In genomic region chr13:93239134-93239533, GRCm38 (mm10) we compare ENCODE assay signal across 25 mouse cellular contexts. TPM values are rescaled to one million over a fixed set of nuclear protein-coding genes. Genes with fewer than 3 reads are reported as not detected.
DNase-seq lines count a peak whose midpoint lies in the region; ATAC-seq and TF ChIP-seq lines count a peak whose summit lies in the region.
"Had no signal": no experiment of that assay in that cellular context is flagged by ENCODE, and none has a peak within 500 bp of the region (broad histone marks: within the 10 kb centered on the region; RNA-seq: fewer than 3 reads in every experiment).

No protein-coding gene starts in this region.

- no peak for DNase-seq in heart, adult 8-10 months (ENCODE audit: low spot score)
- peak in 1 of 3 experiments; percentile 52 for DNase-seq in liver, embryonic 14.5 days (ENCODE audit: low read depth in 3 of 3, low spot score in 3 of 3)
- DNase-seq in yolk sac, embryonic 10.5 days (ENCODE audit: low spot score) = peak; percentile 9
- no peak for DNase-seq in cerebellum, adult 8-10 months
- DNase-seq in right cerebral cortex, adult 2 months (ENCODE audit: low spot score in 2 of 2) = no peak
- DNase-seq: adrenal gland, adult 8-10 months; cerebellum, adult 9-10 months; kidney, adult 11 months; kidney, postnatal 4 days; layer of hippocampus, adult 9-11 months; lung, postnatal 36 days; midbrain, embryonic 14.5 days; thymus, adult 18-20 months; thymus, postnatal 4 days had no signal

- no peak overlapping the region for H3K27ac ChIP-seq in heart, embryonic 12.5 days (ENCODE audit: poor library complexity, severe bottlenecking)
- H3K27ac ChIP-seq in intestine, embryonic 16.5 days (ENCODE audit: low read length) = no peak overlapping the region; the same call in 1 of the 2 replicates
- H3K27ac ChIP-seq in liver, embryonic 14.5 days = peak overlapping the region; percentile 46
- H3K27ac ChIP-seq in forebrain, embryonic 12.5 days = no peak overlapping the region
- H3K27ac ChIP-seq: forebrain, embryonic 10.5 days; heart, embryonic 10.5 days; limb, embryonic 13.5 days; lung, embryonic 15.5 days; neural tube, embryonic 13.5 days had no signal

- no peak for TF ChIP-seq CTCF in liver, embryonic 14.5 days (IDR thresholded peaks at IDR 0.05; ENCODE audit: low read depth)

- peaks cover 14% of the 10 kb centered on the region for H3K4me1 ChIP-seq in heart, embryonic 12.5 days (replicated peaks)
- H3K4me1 ChIP-seq in intestine, embryonic 16.5 days (ENCODE audit: control insufficient read depth, insufficient read depth, low read length) = peaks cover 9% of the 10 kb centered on the region
- H3K4me1 ChIP-seq in liver, embryonic 14.5 days (replicated peaks; ENCODE audit: control insufficient read depth in 2 of 2, insufficient read depth in 2 of 2, low read length in 1 of 2) = peaks cover 24 to 28% of the 10 kb centered on the region in 2 experiments
- no peaks in the 10 kb centered on the region for H3K4me1 ChIP-seq in forebrain, embryonic 12.5 days
- H3K4me1 ChIP-seq: limb, embryonic 13.5 days had no signal

- H3K36me3 ChIP-seq in heart, embryonic 12.5 days = no peaks in the 10 kb centered on the region
- no peaks in the 10 kb centered on the region for H3K36me3 ChIP-seq in intestine, embryonic 16.5 days (ENCODE audit: control insufficient read depth, insufficient read depth, low read length)
- no peaks in the 10 kb centered on the region for H3K36me3 ChIP-seq in liver, embryonic 14.5 days (replicated peaks; ENCODE audit: control insufficient read depth, insufficient read depth, low read depth)
- no peaks in the 10 kb centered on the region for H3K36me3 ChIP-seq in forebrain, embryonic 12.5 days (replicated peaks)
- H3K36me3 ChIP-seq: forebrain, embryonic 10.5 days; heart, embryonic 10.5 days; limb, embryonic 13.5 days; lung, embryonic 15.5 days; neural tube, embryonic 13.5 days had no signal

- WGBS in heart, embryonic 12.5 days = 27% methylated on average over 9 of the region's 9 CpGs
- 57% methylated on average over 9 of the region's 9 CpGs for WGBS in intestine, embryonic 16.5 days
- WGBS in liver, embryonic 14.5 days (ENCODE audit: insufficient replicate concordance) = 20% methylated on average over 9 of the region's 9 CpGs
- 80% methylated on average over 9 of the region's 9 CpGs for WGBS in forebrain, embryonic 12.5 days

- no peaks in the 10 kb centered on the region for H3K27me3 ChIP-seq in heart, embryonic 12.5 days (replicated peaks)
- H3K27me3 ChIP-seq in intestine, embryonic 16.5 days (replicated peaks; ENCODE audit: control insufficient read depth, insufficient read depth, low read length) = no peaks in the 10 kb centered on the region
- H3K27me3 ChIP-seq in liver, embryonic 14.5 days (ENCODE audit: control insufficient read depth, insufficient read depth, low read length) = no peaks in the 10 kb centered on the region
- no peaks in the 10 kb centered on the region for H3K27me3 ChIP-seq in forebrain, embryonic 12.5 days
- H3K27me3 ChIP-seq: limb, embryonic 13.5 days; lung, embryonic 15.5 days; megakaryocyte, embryonic 14.5 days; neural tube, embryonic 13.5 days had no signal

- no peaks in the 10 kb centered on the region for H3K9me3 ChIP-seq in heart, embryonic 12.5 days (replicated peaks)
- H3K9me3 ChIP-seq in intestine, embryonic 16.5 days (ENCODE audit: control insufficient read depth, low read length) = no peaks in the 10 kb centered on the region
- H3K9me3 ChIP-seq in liver, embryonic 14.5 days (ENCODE audit: control insufficient read depth, low read length) = no peaks in the 10 kb centered on the region
- H3K9me3 ChIP-seq in forebrain, embryonic 12.5 days = no peaks in the 10 kb centered on the region
- H3K9me3 ChIP-seq: forebrain, embryonic 10.5 days; heart, embryonic 10.5 days; limb, embryonic 13.5 days; lung, embryonic 15.5 days; megakaryocyte, embryonic 14.5 days; neural tube, embryonic 13.5 days had no signal

- peak; percentile 42; the same call in 1 of the 2 replicates for ATAC-seq in heart, embryonic 12.5 days (ENCODE audit: insufficient number of reproducible peaks, low FRiP score)
- ATAC-seq in intestine, embryonic 16.5 days = peak; percentile 86
- ATAC-seq in liver, embryonic 14.5 days (ENCODE audit: insufficient read depth) = peak; percentile 91
- no peak for ATAC-seq in forebrain, embryonic 12.5 days (ENCODE audit: low FRiP score)
- ATAC-seq: activated CD4-positive, CD25-positive, alpha-beta regulatory T cell, adult 4 months; hindbrain, embryonic 16.5 days had no signal

- H3K4me2 ChIP-seq in heart, embryonic 12.5 days = no peak overlapping the region
- H3K4me2 ChIP-seq in intestine, embryonic 16.5 days (ENCODE audit: low read depth, low read length) = no peak overlapping the region
- peak overlapping the region; percentile 67 for H3K4me2 ChIP-seq in liver, embryonic 14.5 days (ENCODE audit: low read depth)
- H3K4me2 ChIP-seq in forebrain, embryonic 12.5 days = no peak overlapping the region
- H3K4me2 ChIP-seq: lung, embryonic 15.5 days; neural tube, embryonic 13.5 days had no signal

- no peak overlapping the region for H3K9ac ChIP-seq in heart, embryonic 12.5 days
- no peak overlapping the region for H3K9ac ChIP-seq in intestine, embryonic 16.5 days (ENCODE audit: low read depth, low read length)
- no peak overlapping the region for H3K9ac ChIP-seq in liver, embryonic 14.5 days (replicated peaks)
- no peak overlapping the region for H3K9ac ChIP-seq in forebrain, embryonic 12.5 days
- H3K9ac ChIP-seq: limb, embryonic 13.5 days; lung, embryonic 15.5 days; neural tube, embryonic 13.5 days had no signal

- H3K4me3 ChIP-seq in heart, embryonic 12.5 days = no peak overlapping the region
- no peak overlapping the region for H3K4me3 ChIP-seq in intestine, embryonic 16.5 days (ENCODE audit: low read length)
- peak overlapping the region in 1 of 2 experiments; percentile 20; a peak in 1 of 4 replicates for H3K4me3 ChIP-seq in liver, embryonic 14.5 days (ENCODE audit: insufficient read depth in 1 of 2, low read depth in 2 of 2, low read length in 2 of 2)
- no peak overlapping the region for H3K4me3 ChIP-seq in forebrain, embryonic 12.5 days (replicated peaks)
- H3K4me3 ChIP-seq: forebrain, embryonic 10.5 days; limb, embryonic 13.5 days; lung, embryonic 15.5 days; megakaryocyte, embryonic 14.5 days; neural tube, embryonic 13.5 days had no signal

- no peak; the same call in 1 of the 2 replicates for TF ChIP-seq EP300 in liver, embryonic 14.5 days (IDR thresholded peaks at IDR 0.05; ENCODE audit: low read depth)

RNA-seq across cellular contexts. Expression of gene Tent2, which starts 46.9 kb away (rescaled TPM):
- polyA plus RNA-seq in heart, embryonic 12.5 days (2016; fragmentation: Nextera tagmentation; extraction: Ambion mirVana) = 50.8 and 51.1 TPM in 2 replicates
- total RNA-seq in heart, adult 8-10 months (2022) = 10 to 100 TPM; 10.7 to 14.7 (median 12.1) TPM
- 49.3 and 50.3 TPM in 2 replicates for polyA plus RNA-seq in intestine, embryonic 16.5 days (2015; fragmentation: Nextera tagmentation; extraction: Ambion mirVana)
- polyA plus RNA-seq in liver, embryonic 14.5 days (2012; rRNA removed) = 17.6 and 23.3 TPM in 2 replicates
- polyA plus RNA-seq in liver, embryonic 14.5 days (2014; fragmentation: Nextera tagmentation; extraction: Ambion mirVana) = 35.8 and 38.4 TPM in 2 replicates
- 54.4 and 57.2 TPM in 2 replicates for polyA plus RNA-seq in forebrain, embryonic 12.5 days (2016; fragmentation: Nextera tagmentation; extraction: Ambion mirVana)
